Mouse (Mus musculus) liver, embryonic 16.5 days (tissue): ENCODE results near the gene Tmem184b. TPM values are rescaled to one million over a fixed set of nuclear protein-coding genes. Genes with fewer than 3 reads are reported as not detected.

Experiments
- microRNA counts: library from miRNA; unstranded; fragments of <30 nt; microRNA quantifications from one replicate; lab custom pipeline; 2016
- microRNA-seq: library from miRNA; unstranded; fragments of <30 nt; microRNA quantifications from one replicate; pipeline ENCODE4, GENCODE M21; 2016
- polyA plus RNA-seq: library from polyadenylated mRNA; unstranded; fragments of >200 nt; fragmentation: Nextera tagmentation; extraction: Ambion mirVana; gene quantifications from 2 replicates; pipeline ENCODE4 v1.2.1, GENCODE M21; 2015

Gene Tmem184b
- polyA plus RNA-seq, 1 experiment from 2014 or later, result 12.1 TPM

MicroRNAs encoded within 50 kb of the gene (microRNA counts, 519-probe panel; counts per million panel counts)
- 2,369 counts per million, percentile 55 among the panel's probes with 10 or more counts for microRNA mmu-miR-1943 (lab: Ali Mortazavi, UCI)

Small RNAs within 50 kb of the gene (microRNA-seq; reads per million reads assigned to microRNA genes)
- gene Mir1943, result 1.7 reads per million

Other genes starting within 250 kb of the Tmem184b start
- 0.05 and 0.13 TPM in 2 replicates for gene Sox10, start 238.3 kb downstream of the Tmem184b start, polyA plus RNA-seq
- gene Pick1, start 174.4 kb downstream of the Tmem184b start, polyA plus RNA-seq, result 13.1 and 13.3 TPM in 2 replicates
- 0.04 and 0.07 TPM in 2 replicates for gene Gm49486, start 174.2 kb downstream of the Tmem184b start, polyA plus RNA-seq
- not detected in 2 replicates for gene Slc16a8, start 148.8 kb downstream of the Tmem184b start, polyA plus RNA-seq
- gene Baiap2l2, start 118.0 kb downstream of the Tmem184b start, polyA plus RNA-seq, result 1.7 and 2.6 TPM in 2 replicates
- gene Pla2g6, start 75.2 kb downstream of the Tmem184b start, polyA plus RNA-seq, result 16.7 and 19.5 TPM in 2 replicates
- 2.3 and 3.3 TPM in 2 replicates for gene Maff, start 56.9 kb downstream of the Tmem184b start, polyA plus RNA-seq
- gene Csnk1e, start 52.0 kb upstream of the Tmem184b start, polyA plus RNA-seq, result 4.2 and 4.8 TPM in 2 replicates
- not detected in 2 replicates for gene Kcnj4, start 101.7 kb upstream of the Tmem184b start, polyA plus RNA-seq
- 5.0 and 5.2 TPM in 2 replicates for gene Kdelr3, start 112.8 kb upstream of the Tmem184b start, polyA plus RNA-seq
- 11.3 TPM in 2 replicates for gene Ddx17, start 143.2 kb upstream of the Tmem184b start, polyA plus RNA-seq
- 0.25 and 0.26 TPM in 2 replicates for gene Dmc1, start 201.5 kb upstream of the Tmem184b start, polyA plus RNA-seq